Mouse (Mus musculus) myocyte (in vitro differentiated cells): Measurements from ENCODE around the gene Rpl22. TPM values are rescaled to one million over a fixed set of nuclear protein-coding genes. Genes with fewer than 3 reads are reported as not detected.
A peak's percentile ranks its signal among the peaks of the same experiment; 100 is the strongest.

Experiments
- H3K27me3 ChIP-seq: one replicate; pipeline ENCODE4 v1.6.1; 2011; ENCODE audit not compliant: control insufficient read depth, insufficient read depth, insufficient read length
- H3K36me3 ChIP-seq: one replicate; pipeline ENCODE4 v1.6.1; 2011; ENCODE audit not compliant: control insufficient read depth, insufficient read depth
- H3K4me2 ChIP-seq: one replicate; pipeline ENCODE4 v1.6.1; 2011; ENCODE audit warnings: low read depth, control low read depth
- H3K4me3 ChIP-seq: one replicate; pipeline ENCODE4 v1.5.1; 2011; ENCODE audit warnings: mild to moderate bottlenecking, control low read depth, moderate library complexity
- H3K79me2 ChIP-seq: one replicate; pipeline ENCODE4 v1.6.1; 2011; ENCODE audit not compliant: control insufficient read depth, insufficient read depth
- H3ac ChIP-seq: one replicate; pipeline ENCODE4 v1.6.1; 2011; ENCODE audit not compliant: control insufficient read depth, insufficient read length
- CEBPB ChIP-seq: IDR thresholded peaks from 2 replicates; pipeline ENCODE4 v1.6.1; 2011; ENCODE audit warnings: mild to moderate bottlenecking, moderate library complexity; ENCODE audit not compliant: poor library complexity, insufficient read depth, severe bottlenecking
- E2F4 ChIP-seq: IDR thresholded peaks from one replicate; pipeline ENCODE4 v1.6.1; 2011; ENCODE audit warnings: mild to moderate bottlenecking, control low read depth, moderate library complexity; ENCODE audit not compliant: insufficient read depth
- MAX ChIP-seq: IDR thresholded peaks from one replicate; pipeline ENCODE4 v1.6.1; 2011; ENCODE audit warnings: low read depth, mild to moderate bottlenecking, control low read depth
- MYOD1 ChIP-seq, 3 experiments: IDR thresholded peaks; one replicate each; pipeline ENCODE4 v1.6.1; 2011; ENCODE audit warnings: control low read depth in 2 of 3, low read depth in 2 of 3, mild to moderate bottlenecking in 2 of 3, moderate library complexity in 1 of 3; ENCODE audit not compliant: insufficient read length in 2 of 3, control insufficient read depth in 1 of 3
- MYOG ChIP-seq, 3 experiments: IDR thresholded peaks; one replicate each; pipeline ENCODE4 v1.6.1; 2011; ENCODE audit warnings: control low read depth in 2 of 3, low read depth in 2 of 3, mild to moderate bottlenecking in 2 of 3; ENCODE audit not compliant: insufficient read length in 2 of 3, control insufficient read depth in 1 of 3, insufficient read depth in 1 of 3
- POLR2A ChIP-seq: IDR thresholded peaks from one replicate; pipeline ENCODE4 v1.6.1; 2011; ENCODE audit warnings: low read depth, mild to moderate bottlenecking, control low read depth, moderate library complexity; ENCODE audit not compliant: insufficient read length
- POLR2AphosphoS2 ChIP-seq: IDR thresholded peaks from one replicate; pipeline ENCODE4 v1.6.1; 2011; ENCODE audit warnings: low read depth, control low read depth; ENCODE audit not compliant: insufficient read length
- REST ChIP-seq: IDR thresholded peaks from one replicate; pipeline ENCODE4 v1.6.1; 2011; ENCODE audit warnings: mild to moderate bottlenecking, control low read depth, moderate library complexity; ENCODE audit not compliant: insufficient read depth, insufficient read length
- SRF ChIP-seq: IDR thresholded peaks from one replicate; pipeline ENCODE4 v1.6.1; 2011; ENCODE audit warnings: low read depth; ENCODE audit not compliant: control insufficient read depth, insufficient read length
- TCF12 ChIP-seq: IDR thresholded peaks from one replicate; pipeline ENCODE4 v1.6.1; 2011; ENCODE audit warnings: mild to moderate bottlenecking, control low read depth; ENCODE audit not compliant: poor library complexity, insufficient read depth, severe bottlenecking
- TCF3 ChIP-seq: IDR thresholded peaks from one replicate; pipeline ENCODE4 v1.6.1; 2011; ENCODE audit warnings: low read depth, control low read depth; ENCODE audit not compliant: insufficient read length
- USF1 ChIP-seq: IDR thresholded peaks from one replicate; pipeline ENCODE4 v1.6.1; 2011; ENCODE audit warnings: low read depth, mild to moderate bottlenecking, control low read depth, moderate library complexity
- polyA plus RNA-seq: library from polyadenylated mRNA; unstranded; fragments of >200 nt; fragmentation: generic; extraction: Trizol; gene quantifications from one replicate; pipeline ENCODE4 v1.2.1, GENCODE M21; 2012; ENCODE audit warnings: missing spikeins

The Rpl22 gene
- polyA plus RNA-seq, 1 experiment: 1,218 TPM

DNA sequence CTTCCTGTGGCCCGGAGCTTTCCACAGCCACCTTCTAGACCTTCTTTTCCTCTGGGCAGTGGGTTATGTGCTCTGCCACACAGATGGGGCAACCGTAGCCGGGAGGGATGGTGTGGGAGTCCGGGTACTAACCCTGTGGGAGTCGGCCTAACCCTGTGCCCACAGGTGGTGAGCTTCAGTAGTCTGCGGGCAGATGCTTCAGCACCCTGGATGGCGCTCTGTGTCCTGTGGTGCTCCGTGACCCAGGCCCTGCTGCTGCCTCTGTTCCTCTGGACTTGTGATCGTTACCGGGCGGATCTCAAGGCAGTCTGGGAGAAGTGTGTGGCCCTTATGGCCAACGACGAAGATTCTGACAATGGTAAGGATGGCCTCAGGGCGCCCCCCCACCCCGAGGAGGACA, 43.9 kb upstream of the Rpl22 start:
- no peaks in the 10 kb centered on the region for H3K79me2 ChIP-seq
- H3K36me3 ChIP-seq: no peaks in the 10 kb centered on the region
- H3K4me3 ChIP-seq: no peak overlapping the region
- peaks cover 15% of the 10 kb centered on the region for H3K27me3 ChIP-seq
- TF ChIP-seq REST (peak; percentile 56), TCF3 (no peak)
- no peak overlapping the region for H3ac ChIP-seq
- no peak overlapping the region for H3K4me2 ChIP-seq

DNA sequence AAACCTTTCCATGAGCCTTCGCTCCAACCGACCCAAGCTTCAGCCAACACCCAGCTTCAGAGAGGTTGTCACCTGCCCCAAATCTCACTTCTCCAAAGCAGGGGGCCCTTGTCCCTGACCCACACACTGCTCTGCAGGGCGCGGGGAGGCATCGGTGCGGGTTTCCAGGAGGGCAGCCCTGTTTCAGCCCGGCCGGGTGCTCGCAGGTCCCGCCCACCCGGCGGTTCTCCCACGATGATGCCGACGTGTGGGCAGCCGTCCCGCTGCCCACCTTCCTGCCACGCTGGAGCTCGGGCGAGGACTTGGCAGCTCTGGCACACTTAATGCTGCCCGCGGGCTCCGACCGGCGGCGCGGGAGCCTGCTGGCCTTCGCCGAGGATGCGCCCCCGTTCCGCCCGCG, 42.8 kb upstream of the Rpl22 start:
- H3K4me2 ChIP-seq: no peak overlapping the region
- no peak overlapping the region for H3ac ChIP-seq
- no peaks in the 10 kb centered on the region for H3K36me3 ChIP-seq
- H3K27me3 ChIP-seq: peaks cover 26% of the 10 kb centered on the region
- TF ChIP-seq SRF (no peak), POLR2A (no peak), TCF12 (no peak), CEBPB (no peak), USF1 (no peak), REST (no peak), MYOD1 (IDR thresholded peaks at IDR 0.05; ENCODE audit: control insufficient read depth in 1 of 3, insufficient read length in 2 of 3, low read depth in 2 of 3) (no peak), TCF3 (no peak), POLR2AphosphoS2 (no peak), E2F4 (no peak), MYOG (IDR thresholded peaks at IDR 0.05; ENCODE audit: control insufficient read depth in 1 of 3, insufficient read depth in 1 of 3, insufficient read length in 2 of 3, low read depth in 2 of 3) (no peak), MAX (no peak)
- H3K79me2 ChIP-seq: no peaks in the 10 kb centered on the region
- H3K4me3 ChIP-seq: no peak overlapping the region

DNA sequence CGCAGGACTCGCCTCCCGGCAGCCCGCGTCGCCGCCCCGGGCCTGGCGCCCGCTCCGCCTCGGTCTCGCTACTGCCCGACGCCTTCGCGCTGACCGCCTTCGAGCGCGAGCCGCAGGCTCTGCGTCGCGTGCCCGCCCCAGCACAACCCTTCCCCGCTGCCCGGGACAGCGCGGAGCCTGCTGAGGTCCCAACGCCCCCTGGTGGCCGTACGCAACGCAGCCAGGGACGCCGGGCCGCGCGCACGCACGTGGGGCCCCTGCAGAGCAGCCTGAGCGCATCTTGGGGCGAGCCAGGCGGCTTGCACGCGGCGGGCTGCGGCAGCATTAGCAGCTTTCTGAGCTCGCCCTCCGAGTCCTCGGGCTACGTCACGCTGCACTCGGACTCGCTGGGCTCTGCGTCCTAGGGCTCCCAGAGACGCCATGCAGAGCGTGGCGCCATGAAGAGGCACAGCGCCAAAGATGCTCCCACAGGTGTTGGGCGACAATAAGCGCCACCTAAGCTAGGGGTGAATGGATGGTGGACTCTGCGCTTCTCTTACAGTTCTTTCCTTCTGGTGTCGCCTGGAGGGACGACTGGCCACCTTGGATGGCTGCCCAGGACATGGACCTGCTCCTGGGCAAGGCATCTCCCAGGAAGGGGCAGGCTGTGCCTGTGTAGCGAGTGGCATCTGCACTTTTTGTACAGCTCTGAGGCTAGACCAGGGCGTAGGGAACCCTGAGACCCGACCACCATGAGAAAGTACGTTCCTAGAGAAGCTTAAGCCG, 42.2 kb upstream of the Rpl22 start:
- no peaks in the 10 kb centered on the region for H3K36me3 ChIP-seq
- no peak overlapping the region for H3ac ChIP-seq
- H3K27me3 ChIP-seq: peaks cover 33% of the 10 kb centered on the region
- H3K4me2 ChIP-seq: no peak overlapping the region
- TF ChIP-seq TCF3 (no peak), MAX (no peak), POLR2AphosphoS2 (no peak), SRF (no peak), MYOD1 (IDR thresholded peaks at IDR 0.05; ENCODE audit: control insufficient read depth in 1 of 3, insufficient read length in 2 of 3, low read depth in 2 of 3) (no peak), USF1 (no peak), E2F4 (no peak), POLR2A (no peak), CEBPB (no peak), TCF12 (no peak), MYOG (IDR thresholded peaks at IDR 0.05; ENCODE audit: control insufficient read depth in 1 of 3, insufficient read depth in 1 of 3, insufficient read length in 2 of 3, low read depth in 2 of 3) (no peak), REST (no peak)
- no peak overlapping the region for H3K4me3 ChIP-seq
- H3K79me2 ChIP-seq: no peaks in the 10 kb centered on the region

DNA sequence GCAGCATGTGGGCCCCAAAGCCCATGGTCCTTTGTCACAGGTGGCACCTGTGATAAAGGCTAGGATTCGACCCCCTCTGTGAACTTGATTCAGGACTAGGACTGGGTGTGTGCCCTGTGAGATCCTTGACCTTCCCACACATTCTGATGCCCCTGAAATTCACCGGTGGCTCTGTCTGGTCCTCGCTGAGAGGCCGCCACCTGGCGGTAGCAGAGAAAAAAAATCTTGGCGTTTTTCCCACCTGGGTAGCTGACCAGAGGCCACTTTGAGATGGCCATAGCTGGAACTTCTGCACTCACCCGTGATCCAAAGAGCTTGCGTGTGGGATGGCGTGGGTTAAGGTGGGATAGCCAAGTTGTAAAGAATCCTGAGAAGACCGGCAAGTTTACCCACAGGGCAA, 40.0 kb upstream of the Rpl22 start:
- Histone ChIP-seq H3K4me2 (no peak overlapping the region), H3K36me3 (no peaks in the 10 kb centered on the region), H3K4me3 (no peak overlapping the region), H3ac (no peak overlapping the region), H3K79me2 (no peaks in the 10 kb centered on the region), H3K27me3 (peaks cover 44% of the 10 kb centered on the region)
- TF ChIP-seq POLR2A (no peak), TCF3 (no peak), MAX (no peak), POLR2AphosphoS2 (no peak), TCF12 (no peak), SRF (no peak), CEBPB (no peak), REST (no peak), E2F4 (no peak), MYOD1 (IDR thresholded peaks at IDR 0.05; ENCODE audit: control insufficient read depth in 1 of 3, insufficient read length in 2 of 3, low read depth in 2 of 3) (no peak), USF1 (no peak), MYOG (IDR thresholded peaks at IDR 0.05; ENCODE audit: control insufficient read depth in 1 of 3, insufficient read depth in 1 of 3, insufficient read length in 2 of 3, low read depth in 2 of 3) (no peak)

DNA sequence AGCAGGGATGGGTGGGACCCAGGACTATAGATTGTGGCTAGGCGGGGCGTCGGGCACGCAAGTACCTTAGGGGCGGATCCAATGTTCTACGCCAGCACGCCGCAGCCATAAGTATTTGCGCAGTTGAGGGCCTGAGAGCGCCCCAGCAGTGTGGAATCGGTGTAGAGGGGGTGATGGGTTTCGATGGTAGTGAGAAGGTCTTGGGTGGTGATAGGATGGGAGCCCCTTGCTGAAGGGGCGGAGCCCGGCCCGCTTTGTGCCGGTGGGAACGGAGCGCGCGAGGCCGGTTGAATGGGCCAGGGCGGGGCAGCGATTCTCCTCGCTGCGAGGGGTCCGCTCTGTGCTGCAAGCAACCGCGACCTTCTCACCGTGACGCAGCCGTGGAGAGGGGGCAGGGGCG, 39.4 kb upstream of the Rpl22 start:
- Histone ChIP-seq H3K4me2 (no peak overlapping the region), H3K79me2 (no peaks in the 10 kb centered on the region), H3K36me3 (no peaks in the 10 kb centered on the region), H3K4me3 (no peak overlapping the region), H3K27me3 (peaks cover 50% of the 10 kb centered on the region), H3ac (no peak overlapping the region)
- TF ChIP-seq REST (no peak), TCF12 (no peak), USF1 (no peak), TCF3 (no peak), E2F4 (no peak), MYOD1 (IDR thresholded peaks at IDR 0.05; ENCODE audit: control insufficient read depth in 1 of 3, insufficient read length in 2 of 3, low read depth in 2 of 3) (no peak), CEBPB (no peak), MYOG (IDR thresholded peaks at IDR 0.05; ENCODE audit: control insufficient read depth in 1 of 3, insufficient read depth in 1 of 3, insufficient read length in 2 of 3, low read depth in 2 of 3) (no peak), MAX (no peak), POLR2AphosphoS2 (no peak), SRF (no peak), POLR2A (no peak)
